Mouse (Mus musculus): Measurements from ENCODE around the gene Tubal3.
"Not testable (repeated sequence)": the region's sequence is repeated elsewhere in the genome, so short reads cannot be mapped to it uniquely, and the experiment has no call there.

The Tubal3 gene

DNA sequence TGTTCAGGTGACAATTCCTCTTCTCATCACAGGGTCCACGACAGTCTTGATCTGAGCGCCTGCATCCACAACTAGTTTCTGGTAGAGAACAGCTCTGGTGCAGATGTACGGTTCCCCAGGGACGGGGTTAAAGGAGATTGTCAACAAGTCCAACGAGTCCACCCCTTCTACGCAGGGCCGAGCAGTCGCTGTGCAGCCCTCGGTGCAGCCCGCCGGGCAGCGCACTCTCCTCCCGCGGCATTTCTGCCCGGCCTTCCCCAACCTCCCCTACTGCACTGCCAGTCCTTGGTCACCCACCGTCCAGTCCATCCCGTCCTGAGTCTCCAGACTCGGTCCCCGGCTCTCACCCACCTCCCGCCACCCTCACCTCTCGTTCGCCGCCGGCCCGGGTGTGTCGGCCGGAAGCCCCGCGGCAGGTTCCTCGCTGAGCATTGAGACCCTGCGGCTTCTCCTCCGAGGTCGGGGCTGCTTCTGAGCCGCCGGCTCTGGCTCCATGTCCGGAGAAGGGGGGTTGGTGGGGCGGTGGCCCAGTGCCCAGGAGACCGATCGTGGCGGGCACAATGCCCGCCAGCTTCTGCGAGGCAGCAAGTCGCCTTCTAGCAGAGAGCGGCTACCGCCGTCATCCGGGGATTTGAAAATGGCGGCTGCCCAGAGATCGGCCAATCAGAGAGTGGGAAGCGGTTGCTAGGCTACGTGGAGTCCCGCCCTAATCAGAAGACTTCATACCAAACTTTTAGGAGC, at the start of gene Tubal3, which contains the start of gene Net1:
Tubal3 (plus strand) TSS at position 704 of the 741 bp plus-strand sequence.
Net1 (minus strand) TSS at position 650 of the 741 bp plus-strand sequence.
- DNase-seq (ENCODE audit: low read depth, low spot score): peak; percentile 58

DNA sequence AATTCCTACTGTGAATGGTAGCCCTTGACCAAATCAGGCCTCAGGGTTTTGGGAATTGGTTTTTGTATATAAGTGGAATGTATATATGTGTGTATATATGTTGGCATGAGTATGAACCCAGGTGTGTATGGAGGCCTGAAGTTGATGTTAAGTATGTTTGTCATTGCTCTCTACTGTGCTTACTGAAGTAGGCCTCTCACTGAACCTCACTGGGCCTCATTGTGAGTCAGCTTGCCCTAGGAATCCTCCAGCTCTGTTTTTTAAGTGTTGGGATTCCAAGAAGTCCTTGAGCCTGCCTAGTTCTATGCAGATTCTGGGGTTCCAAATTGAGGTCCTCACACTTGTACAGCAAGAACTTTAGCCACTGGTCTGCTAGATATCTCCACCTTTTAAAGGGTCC, 48.2 kb upstream of the Tubal3 start:
- DNase-seq (ENCODE audit: low read depth, low spot score): no peak

DNA sequence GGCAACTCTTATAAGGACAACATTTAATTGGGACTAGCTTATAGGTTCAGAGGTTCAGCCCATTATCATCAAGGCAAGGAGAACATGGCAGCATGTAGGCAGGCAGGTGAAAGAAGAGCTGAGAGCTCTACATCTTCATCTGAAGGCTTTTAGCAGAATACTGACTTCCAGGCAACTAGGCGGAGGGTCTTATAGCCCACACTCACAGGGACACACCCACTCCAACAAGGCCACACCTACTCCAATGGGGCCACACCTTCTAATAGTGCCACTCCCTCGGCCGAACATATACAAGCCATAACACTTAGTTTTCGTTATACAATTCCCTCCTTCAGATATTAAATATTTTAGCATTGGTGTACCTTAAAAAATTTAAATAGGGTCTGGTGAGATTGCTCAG, 45.2 kb upstream of the Tubal3 start:
- DNase-seq (ENCODE audit: low read depth, low spot score): no peak

DNA sequence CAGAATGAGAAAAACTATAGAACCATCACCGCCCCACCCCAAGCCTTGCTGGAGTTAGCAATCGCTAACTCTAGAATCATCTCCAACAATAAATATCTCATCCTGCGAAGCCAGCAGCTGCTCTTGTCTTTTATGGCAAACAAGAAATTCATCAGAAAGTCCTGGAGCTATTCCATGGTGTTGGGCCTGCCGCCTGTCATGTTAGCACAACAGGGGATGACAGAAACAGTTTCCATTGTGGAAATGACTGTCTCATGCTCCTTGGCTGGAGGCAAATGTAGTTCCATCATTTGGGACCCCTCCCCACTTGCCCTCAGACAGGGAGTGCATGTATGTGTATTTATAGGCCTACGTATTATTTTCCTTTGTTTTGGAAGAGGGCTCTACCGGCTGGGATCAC, 41.6 kb upstream of the Tubal3 start:
- DNase-seq (ENCODE audit: low read depth, low spot score): no peak

DNA sequence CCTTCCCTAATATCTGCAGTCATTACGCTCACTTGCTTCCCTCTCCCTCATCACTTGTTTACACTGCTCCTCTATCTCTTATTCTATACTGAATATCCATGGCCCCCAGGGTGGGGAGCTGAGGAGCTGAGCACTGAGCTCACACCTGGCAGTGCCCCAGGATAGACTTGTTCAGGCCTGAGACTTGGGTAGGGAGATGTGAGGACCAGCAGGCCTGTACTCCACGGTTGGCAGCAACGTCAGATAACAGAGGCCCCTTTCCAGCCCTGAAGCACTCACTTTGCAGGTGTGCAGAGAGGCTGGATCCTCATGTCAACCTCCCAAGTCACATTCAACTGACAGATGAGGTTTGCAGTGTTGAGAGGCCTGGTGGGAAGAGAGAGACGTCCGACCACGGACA, 40.9 kb upstream of the Tubal3 start:
- no peak for DNase-seq (ENCODE audit: low read depth, low spot score)

DNA sequence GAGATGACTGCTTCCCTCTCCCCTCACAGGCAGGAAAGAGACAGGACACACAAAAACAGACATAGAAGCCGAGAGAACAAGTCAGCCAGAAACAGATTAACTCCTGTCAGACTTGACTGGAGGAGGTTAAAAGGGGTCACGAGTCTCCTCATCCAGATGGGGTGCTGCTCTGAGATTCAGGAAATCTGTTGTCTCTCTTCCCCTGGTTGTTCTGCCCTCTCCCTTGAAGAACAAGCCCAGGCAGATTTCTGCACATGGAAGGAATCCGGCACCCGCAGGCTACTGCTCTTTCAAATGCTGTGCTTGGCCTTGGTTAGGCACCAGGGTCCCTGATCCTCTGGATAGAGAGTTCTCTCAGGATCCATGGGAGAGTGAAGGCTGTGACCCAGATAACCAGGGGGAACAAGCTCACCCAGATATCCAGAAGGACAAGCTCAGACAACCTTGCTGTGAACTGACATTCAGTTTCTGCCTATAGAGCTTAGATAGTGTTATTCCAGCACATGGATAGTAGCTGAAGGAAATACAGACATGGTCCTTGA, 40.3 kb upstream of the Tubal3 start:
- DNase-seq (ENCODE audit: low read depth, low spot score): no peak

DNA sequence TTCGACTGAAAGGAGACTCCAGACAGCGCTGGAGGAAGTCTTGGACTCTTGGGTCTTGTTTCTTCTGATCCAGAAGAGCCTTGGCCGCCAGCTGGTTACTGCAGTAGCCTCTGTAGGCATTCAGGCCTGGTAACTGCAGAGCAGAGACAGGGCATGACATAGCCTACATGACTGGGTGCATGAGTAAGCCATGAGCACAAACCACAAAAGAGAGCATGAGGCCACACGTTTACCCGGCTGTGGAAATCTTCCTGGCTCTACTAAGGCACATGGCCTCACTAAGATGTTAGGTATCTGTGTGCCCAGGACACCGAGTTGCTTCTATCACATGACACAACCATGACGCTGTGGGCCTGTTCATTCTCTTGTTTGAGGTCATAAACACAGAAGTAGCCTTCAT, 31.4 kb upstream of the Tubal3 start:
- DNase-seq (ENCODE audit: low read depth, low spot score): no peak

DNA sequence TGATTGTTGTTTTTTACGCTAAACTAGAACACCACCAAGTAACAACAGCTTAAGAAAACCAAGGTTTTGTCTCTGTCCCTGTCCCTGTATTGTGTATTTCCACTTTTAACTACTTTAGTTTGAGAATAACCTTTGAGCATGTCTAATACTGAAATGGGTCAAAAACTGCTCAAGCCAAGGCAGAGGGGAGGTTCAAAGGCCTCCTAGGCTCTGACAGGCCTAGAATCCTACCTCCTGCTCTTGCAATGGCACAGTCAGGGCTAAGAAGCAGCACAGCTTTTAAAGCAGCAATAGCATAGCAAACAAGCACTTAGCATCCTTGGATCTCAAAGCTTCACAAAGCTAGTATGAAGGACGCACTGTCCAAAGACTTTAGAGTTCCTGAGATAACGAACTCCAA, 29.0 kb upstream of the Tubal3 start:
- DNase-seq (ENCODE audit: low read depth, low spot score): no peak

DNA sequence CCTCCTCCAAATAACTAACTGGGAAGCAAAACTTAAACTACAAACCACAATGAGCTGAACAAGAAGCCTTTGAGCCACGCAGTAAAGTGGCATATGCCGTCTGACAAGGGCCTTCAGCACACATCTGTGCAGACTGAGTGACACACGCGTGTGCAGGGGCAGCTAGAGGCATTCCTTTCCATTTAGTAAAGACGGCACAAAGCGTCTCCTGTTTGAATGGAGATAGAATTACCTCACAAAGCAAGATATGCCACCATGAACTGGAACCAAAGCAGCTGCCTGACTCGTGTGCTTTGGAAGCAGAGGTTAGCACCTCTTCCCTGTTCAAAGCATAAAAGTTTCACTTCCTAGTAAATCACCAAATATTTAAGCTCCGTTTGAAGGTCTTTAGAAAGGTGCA, 28.0 kb upstream of the Tubal3 start:
- no peak for DNase-seq (ENCODE audit: low read depth, low spot score)

DNA sequence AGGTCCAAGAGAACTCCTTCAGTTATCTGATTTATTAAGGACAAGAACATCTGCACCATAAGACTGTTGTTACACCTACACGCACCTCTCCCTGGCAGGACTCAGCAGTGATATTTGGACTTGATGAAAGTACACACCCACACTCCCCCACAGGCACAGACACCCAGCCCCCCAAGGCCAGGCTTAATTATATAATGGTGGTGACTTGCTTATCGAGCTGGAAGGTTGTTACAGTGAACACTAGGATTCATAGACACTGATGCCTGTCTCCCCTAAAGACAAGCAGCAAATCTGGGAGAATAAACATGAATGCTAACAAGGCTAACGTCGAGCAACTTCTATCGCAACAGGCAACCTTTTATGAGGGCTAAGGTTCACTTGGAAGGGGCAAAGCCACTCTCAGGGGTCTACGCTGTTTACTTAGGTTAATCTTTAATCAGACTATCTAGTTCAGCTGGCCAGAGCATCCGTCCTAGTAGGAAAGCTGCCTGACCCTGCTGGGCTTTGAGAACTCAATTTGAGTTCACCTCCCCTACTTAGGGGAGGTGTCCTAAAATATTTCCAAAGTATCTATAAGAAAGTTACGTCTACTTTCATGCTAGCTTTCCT, 26.5 kb upstream of the Tubal3 start:
- DNase-seq (ENCODE audit: low read depth, low spot score): no peak

DNA sequence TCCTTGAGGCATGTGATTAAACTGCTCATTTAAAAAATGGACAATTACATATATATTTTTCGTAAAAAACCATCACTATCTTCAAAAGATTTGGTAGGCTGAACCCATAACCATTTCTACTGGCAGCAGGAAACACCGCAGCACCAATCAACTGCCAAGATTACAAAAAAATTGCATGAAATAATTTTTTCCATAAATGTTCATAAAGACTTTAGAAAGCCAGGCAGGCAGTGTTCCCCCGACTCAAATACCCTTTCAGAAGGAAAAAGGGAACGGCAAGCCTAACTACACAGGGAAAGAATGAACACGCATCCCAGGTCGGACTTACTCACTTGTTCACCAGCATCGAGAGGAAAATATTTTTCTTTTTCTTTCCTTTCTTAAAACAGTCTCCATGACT, 25.5 kb upstream of the Tubal3 start:
- DNase-seq (ENCODE audit: low read depth, low spot score): no peak

DNA sequence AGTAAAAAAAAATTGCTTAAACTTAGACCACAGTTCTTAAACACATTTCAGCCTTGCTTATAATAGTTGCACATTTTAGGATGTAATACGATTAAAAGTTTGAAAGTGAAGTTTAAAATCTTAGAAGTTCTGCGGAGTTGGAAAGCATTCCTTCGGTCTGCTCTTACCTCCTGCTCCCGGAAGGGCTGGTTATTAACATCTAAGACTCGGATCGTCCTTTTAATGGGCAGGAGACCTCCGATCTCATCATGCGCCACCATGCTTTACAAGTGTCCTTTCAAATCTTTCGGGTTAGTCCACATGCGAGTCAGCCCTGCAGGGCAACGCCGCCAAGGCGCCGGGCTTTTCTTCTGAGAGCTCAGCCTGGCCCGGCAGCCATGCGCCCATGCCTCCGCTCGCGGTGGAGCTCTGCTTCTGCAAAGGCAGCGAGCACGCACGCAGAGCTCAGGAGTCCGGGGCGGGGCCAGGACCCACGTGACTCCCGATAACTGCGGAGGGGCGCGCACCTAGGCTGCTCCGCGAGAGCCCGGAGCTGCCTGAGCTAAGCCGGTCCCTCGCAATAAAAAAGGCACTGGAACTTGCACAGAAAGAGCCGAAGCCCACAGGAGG, 24.8 kb upstream of the Tubal3 start:
- DNase-seq (ENCODE audit: low read depth, low spot score): peak; percentile 78

DNA sequence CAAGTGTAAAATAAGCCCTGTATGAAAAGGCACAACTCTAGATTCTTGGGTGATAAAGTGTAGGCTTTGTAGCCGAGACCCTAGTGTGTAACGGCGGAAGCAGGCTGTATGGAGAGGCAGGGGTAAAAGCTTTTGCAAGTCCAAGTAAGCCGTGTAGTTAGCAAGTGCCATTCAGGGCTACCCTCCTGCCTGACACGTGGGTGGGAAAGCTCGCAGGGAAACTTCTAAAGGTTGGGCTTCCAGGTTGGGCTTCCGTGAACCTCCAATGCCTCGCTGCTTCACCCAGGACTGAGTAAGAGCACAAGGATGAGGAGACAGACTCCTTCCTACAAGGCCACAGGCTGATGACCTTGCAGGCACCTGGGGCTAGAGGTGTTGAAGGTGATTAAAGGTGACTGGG, 23.5 kb upstream of the Tubal3 start:
- DNase-seq (ENCODE audit: low read depth, low spot score): no peak

DNA sequence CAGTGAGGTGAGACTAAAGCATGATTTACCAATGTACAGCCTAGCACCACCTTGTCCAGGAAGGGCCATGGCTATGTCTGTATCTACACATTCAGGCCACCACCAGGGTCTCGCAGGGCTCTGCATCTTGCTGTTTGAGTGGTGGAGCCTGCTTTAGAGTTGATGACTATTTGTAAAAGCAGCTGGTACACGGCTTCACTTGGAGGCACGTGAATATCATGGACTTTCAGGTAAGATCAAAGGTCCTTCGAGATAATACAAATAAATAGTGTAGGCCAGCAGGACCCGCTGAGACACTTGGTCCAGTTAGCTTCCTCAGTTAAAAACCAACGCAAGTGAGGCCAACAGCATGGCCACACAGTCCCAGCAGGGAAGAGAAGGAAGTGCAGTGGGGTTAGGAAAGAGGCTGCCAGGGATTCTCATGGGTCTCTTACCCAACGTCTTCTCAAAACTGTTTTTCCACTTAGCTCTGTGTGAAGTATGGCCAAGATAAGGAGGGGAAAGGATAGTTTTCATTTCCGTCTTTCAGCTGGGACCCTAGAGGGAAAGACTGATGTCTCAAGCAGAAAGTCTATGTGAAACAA, 22.6 kb upstream of the Tubal3 start:
- DNase-seq (ENCODE audit: low read depth, low spot score): no peak

DNA sequence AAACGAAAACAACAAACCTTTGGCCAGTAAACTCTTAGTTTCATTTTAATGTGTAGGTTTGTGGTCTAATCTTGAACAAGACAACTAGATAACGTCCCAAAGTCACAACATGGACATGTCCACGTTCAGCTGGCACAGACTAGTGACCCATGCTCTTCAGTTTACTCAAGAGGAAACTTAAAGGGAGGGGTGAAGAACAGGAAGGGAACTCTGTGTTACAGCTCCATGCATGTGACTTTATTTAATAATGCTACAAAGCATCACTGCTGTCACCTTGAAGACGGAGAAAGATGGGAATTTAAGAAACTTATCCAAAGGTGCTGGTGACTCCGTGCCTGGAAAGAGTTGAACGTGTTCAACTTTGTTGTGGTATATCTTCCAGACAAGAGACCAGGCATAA, 22.0 kb upstream of the Tubal3 start:
- DNase-seq (ENCODE audit: low read depth, low spot score): no peak

DNA sequence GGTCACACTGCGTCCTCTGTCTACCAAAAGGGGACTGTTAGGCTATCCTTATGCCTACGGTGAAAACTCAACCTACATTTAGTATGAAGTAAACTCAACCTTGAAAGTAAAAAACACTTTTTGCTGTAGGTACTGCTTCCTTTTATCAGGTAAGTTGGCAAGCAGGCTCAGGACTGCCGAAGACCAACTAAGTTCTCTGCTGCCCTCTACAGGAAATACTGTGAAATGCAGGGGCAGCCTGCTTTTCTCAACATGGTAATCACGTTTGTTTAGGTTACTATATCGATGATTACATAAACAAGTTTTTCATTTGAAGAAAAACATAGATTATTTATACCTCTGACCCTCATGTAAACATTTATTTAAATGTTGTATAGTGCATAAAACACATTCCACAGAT, 21.2 kb upstream of the Tubal3 start:
- DNase-seq (ENCODE audit: low read depth, low spot score): no peak

DNA sequence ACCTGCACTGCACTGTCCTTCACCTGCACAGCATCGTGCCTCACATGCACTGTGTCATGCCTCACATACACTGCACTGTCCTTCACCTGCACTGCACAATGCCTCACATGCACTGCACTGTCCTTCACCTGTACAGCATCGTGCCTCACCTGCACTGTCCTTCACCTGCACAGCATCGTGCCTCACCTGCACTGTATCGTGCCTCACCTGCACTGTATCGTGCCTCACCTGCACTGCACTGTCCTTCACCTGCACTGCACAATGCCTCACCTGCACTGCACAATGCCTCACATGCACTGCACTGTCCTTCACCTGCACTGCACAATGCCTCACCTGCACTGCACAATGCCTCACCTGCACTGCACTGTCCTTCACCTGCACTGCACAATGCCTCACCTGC, 19.9 kb upstream of the Tubal3 start:
- not testable (repeated sequence) for DNase-seq (ENCODE audit: low read depth, low spot score)

DNA sequence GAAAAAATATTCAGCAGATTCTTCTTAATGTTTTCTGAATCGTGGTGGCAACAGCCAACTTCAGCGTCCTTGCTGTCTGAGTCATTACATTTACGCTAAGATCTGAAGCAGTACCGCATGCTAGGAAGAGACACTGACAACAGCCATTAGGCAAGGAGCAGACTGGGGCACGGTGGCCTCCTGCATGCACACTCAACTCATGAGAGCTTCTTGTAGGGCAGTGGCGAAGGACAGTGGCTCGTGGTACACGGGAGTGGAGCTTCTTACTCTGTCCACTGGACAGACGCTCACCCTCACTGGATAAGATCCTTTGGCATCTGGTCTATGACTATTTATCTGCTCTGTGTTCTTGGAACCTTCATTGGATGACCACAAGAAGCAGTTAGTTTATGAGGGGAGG, 18.8 kb upstream of the Tubal3 start:
- no peak for DNase-seq (ENCODE audit: low read depth, low spot score)

DNA sequence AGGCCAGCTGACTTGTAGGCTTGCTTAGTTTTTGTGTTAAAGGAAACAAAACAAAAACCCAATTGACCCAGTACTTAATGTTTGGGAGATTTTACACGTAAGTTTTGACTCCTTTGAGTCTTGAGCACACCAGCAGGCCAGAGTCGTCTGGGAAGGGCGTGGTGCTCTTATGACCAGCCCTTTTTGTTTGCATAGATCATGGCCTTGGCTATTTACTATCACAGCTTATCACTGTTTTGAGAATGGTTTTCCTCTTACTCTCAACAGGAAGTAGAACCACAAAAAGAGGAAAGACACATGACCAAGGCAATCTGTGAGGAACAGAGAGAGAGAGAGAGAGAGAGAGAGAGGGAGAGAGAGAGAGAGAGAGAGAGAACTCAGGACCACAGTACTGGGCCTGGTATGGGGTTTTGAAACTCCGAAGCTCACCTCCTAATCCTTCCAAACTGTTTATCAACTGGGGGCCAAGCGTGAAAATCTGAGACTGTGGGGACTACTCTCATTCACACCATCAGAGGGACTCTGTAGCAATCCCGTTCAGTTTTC, 10.8 kb upstream of the Tubal3 start:
- DNase-seq (ENCODE audit: low read depth, low spot score): no peak

DNA sequence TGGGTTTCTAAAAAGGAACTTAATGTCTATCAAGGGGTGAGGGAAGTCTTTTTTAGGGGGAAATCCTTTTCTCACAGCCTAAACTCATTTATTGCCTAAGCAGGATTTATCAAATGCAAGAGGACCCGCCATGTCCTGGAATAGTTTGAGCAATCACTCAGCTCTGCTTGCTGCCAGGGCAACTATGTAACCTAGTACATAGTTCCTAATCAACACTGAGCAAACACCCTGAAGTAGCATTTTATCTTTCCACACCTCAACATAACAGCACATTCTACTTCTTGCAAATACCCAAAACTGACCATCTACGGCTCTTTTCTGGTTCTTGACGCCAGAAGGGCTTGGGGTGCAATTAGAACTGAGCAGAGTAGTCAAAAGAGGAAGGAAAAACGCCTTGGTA, 9.8 kb upstream of the Tubal3 start:
- DNase-seq (ENCODE audit: low read depth, low spot score): no peak

DNA sequence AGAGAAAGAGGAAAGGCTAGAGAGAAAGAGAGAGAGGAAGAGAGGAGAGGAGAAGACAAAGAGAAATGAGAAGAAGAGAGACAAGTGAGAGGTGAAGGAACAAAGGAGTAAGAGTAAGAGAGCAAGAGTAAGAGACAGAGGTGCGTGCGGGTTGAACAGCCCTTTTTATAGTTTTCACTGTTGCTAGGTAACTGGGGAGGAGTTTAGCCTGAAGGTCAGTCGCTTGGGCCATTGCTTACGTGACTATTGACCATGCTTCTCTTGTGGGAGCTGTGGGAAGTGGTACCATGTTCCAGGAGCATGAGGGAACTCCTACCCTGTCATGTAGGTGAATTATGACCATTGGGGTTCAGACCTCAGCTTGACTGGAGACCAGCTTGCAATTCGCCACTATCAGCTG, 7.7 kb upstream of the Tubal3 start:
- no peak for DNase-seq (ENCODE audit: low read depth, low spot score)

DNA sequence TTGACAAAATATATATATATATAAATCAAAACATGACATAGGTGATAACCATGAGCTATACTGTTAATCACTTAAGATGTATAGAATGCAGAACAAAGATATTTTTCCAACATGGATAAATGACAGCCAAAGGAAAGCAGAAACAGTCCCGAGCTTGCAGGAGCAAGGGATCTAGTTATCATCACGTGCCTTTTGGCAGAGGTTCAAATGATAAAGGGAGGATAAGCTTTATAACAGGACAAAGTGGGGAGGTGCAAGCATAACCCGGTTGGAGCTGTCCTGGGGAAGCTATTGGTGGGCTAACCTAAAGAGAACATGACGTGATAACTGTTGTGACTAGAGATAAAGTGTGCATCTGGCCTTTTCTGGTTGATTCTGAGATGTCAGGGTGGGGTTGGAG, 4.6 kb upstream of the Tubal3 start:
- DNase-seq (ENCODE audit: low read depth, low spot score): no peak
